8 mouse cellular contexts compared by ENCODE assay signal in the genomic region with DNA sequence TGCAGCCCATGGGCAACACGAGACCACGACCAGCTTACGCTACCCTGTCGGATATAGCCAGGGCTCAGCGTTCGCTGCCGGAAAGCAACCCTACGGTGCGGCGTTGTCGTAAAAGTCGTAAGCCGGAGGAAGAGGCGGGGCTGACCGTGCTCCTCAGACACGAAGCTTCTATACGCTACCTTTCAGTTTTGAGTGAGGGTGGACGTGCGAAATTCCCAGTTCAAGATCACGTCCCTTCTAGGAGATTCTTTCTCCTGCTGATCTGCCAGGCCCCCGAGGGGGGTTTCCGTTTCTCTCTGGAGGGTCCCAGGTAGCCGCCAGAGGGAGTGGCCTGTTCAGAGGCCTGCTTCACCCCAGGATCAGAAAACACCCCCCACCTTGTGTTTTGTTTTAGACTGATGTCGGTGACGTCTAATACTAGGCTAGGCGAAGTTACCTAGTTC. TPM values are rescaled to one million over a fixed set of nuclear protein-coding genes. Genes with fewer than 3 reads are reported as not detected.
DNase-seq lines count a peak whose midpoint lies in the region; ATAC-seq and TF ChIP-seq lines count a peak whose summit lies in the region.

A gene (minus strand): TSS at position 169 of the 443 bp plus-strand sequence.

- no peak for TF ChIP-seq CTCF in G1E (IDR thresholded peaks at IDR 0.05; ENCODE audit: low read depth, low read length)
- TF ChIP-seq CTCF in layer of hippocampus, adult 2 months (conservative IDR thresholded peaks at IDR 0.05): peak; percentile 57
- TF ChIP-seq CTCF in lung, embryonic 14.5 days (IDR thresholded peaks at IDR 0.05; ENCODE audit: low read depth): no peak
- TF ChIP-seq CTCF in olfactory bulb, adult 2 months (IDR thresholded peaks at IDR 0.05; ENCODE audit: insufficient read depth, low read depth, low read length): no peak
- no peak for TF ChIP-seq CTCF in thymus, adult 2 months (IDR thresholded peaks at IDR 0.05; ENCODE audit: borderline replicate concordance, control insufficient read depth, extremely low read depth, insufficient read depth, low read length, poor library complexity)

- H3K4me1 ChIP-seq in G1E (ENCODE audit: insufficient read depth, low read depth, low read length): peaks cover 20% of the 10 kb centered on the region
- peaks cover 17% of the 10 kb centered on the region for H3K4me1 ChIP-seq in forebrain, embryonic 16.5 days (replicated peaks; ENCODE audit: control insufficient read depth, insufficient read depth, low read length)
- no peaks in the 10 kb centered on the region; the same call in 1 of the 2 replicates for H3K4me1 ChIP-seq in lung, embryonic 14.5 days (ENCODE audit: insufficient read depth)
- H3K4me1 ChIP-seq in olfactory bulb, adult 2 months (ENCODE audit: control insufficient read depth, insufficient read depth, low read length): no peaks in the 10 kb centered on the region
- H3K4me1 ChIP-seq in thymus, adult 2 months (replicated peaks; ENCODE audit: control insufficient read depth, insufficient read depth, low read length): peaks cover 11% of the 10 kb centered on the region

- peak within 1 kb of the TSS; percentile 79 for H3K27ac ChIP-seq in forebrain, embryonic 16.5 days (ENCODE audit: low read length)
- peak within 1 kb of the TSS; percentile 98 for H3K27ac ChIP-seq in layer of hippocampus, adult 2 months
- peak within 1 kb of the TSS; percentile 93 for H3K27ac ChIP-seq in lung, embryonic 14.5 days (ENCODE audit: low read depth)
- peak within 1 kb of the TSS; percentile 66; the same call in 1 of the 2 replicates for H3K27ac ChIP-seq in olfactory bulb, adult 2 months (ENCODE audit: insufficient read depth, low read depth, low read length)
- peak within 1 kb of the TSS; percentile 61; the same call in 1 of the 2 replicates for H3K27ac ChIP-seq in thymus, adult 2 months (ENCODE audit: control insufficient read depth, insufficient read depth, low read length)

- intact Hi-C loops in heart, postnatal 36 days (cut with DNase I): loop anchor here (2.0 to 5.0 kb wide), 2 partner anchors 32 to 54 kb away; a partner anchor contains a TSS

- peak; percentile 55 for TF ChIP-seq POLR2A in olfactory bulb, adult 2 months (IDR thresholded peaks at IDR 0.05; ENCODE audit: insufficient read depth, low read depth, low read length)
- peak; percentile 55; the same call in 1 of the 2 replicates for TF ChIP-seq POLR2A in thymus, adult 2 months (IDR thresholded peaks at IDR 0.05; ENCODE audit: control insufficient read depth, extremely low read depth, insufficient read depth, low read length, poor library complexity)

- H3K9ac ChIP-seq in forebrain, embryonic 16.5 days (replicated peaks; ENCODE audit: low read depth, low read length): peak within 1 kb of the TSS; percentile 59
- peak within 1 kb of the TSS; percentile 77 for H3K9ac ChIP-seq in lung, embryonic 14.5 days

- H3K36me3 ChIP-seq in G1E (replicated peaks): peaks cover 71% of the 10 kb centered on the region
- peaks cover 19% of the 10 kb centered on the region for H3K36me3 ChIP-seq in forebrain, embryonic 16.5 days (ENCODE audit: control insufficient read depth, insufficient read depth)
- H3K36me3 ChIP-seq in lung, embryonic 14.5 days (ENCODE audit: insufficient read depth): peaks cover 62% of the 10 kb centered on the region
- peaks cover 18% of the 10 kb centered on the region for H3K36me3 ChIP-seq in thymus, adult 2 months (ENCODE audit: control insufficient read depth, insufficient read depth, low read length)

- peak within 1 kb of the TSS; percentile 74 for H3K4me3 ChIP-seq in G1E (ENCODE audit: low read depth, low read length)
- H3K4me3 ChIP-seq in forebrain, embryonic 16.5 days (replicated peaks; ENCODE audit: low read length): peak within 1 kb of the TSS; percentile 85
- peak within 1 kb of the TSS; percentile 62 for H3K4me3 ChIP-seq in layer of hippocampus, adult 2 months
- peak within 1 kb of the TSS; percentile 67 for H3K4me3 ChIP-seq in lung, embryonic 14.5 days (ENCODE audit: low read depth, low read length)
- H3K4me3 ChIP-seq in olfactory bulb, adult 2 months (ENCODE audit: insufficient read depth, low read depth, low read length): peak within 1 kb of the TSS; percentile 74
- peak within 1 kb of the TSS; percentile 61 for H3K4me3 ChIP-seq in thymus, adult 2 months (ENCODE audit: control insufficient read depth, insufficient read depth, low read length)

- 0% methylated on average over 26 of the region's 26 CpGs for WGBS in forebrain, embryonic 16.5 days
- under 1% methylated on average over 26 of the region's 26 CpGs for WGBS in lung, embryonic 14.5 days
- whole genome bisulfite sequencing in olfactory bulb, adult 2 months: under 1% methylated on average over 26 of the region's 26 CpGs
- under 1% methylated on average over 26 of the region's 26 CpGs for WGBS in thymus, adult 2 months

- peak; percentile 56 for DNase-seq in G1E (ENCODE audit: low spot score)
- DNase-seq in cerebellum, adult 18-20 months: peak; percentile 93 to 95
- peak; percentile 93 to 96 for DNase-seq in heart, postnatal 36 days
- DNase-seq in layer of hippocampus, adult 2 months (ENCODE audit: low spot score in 2 of 2): peak; percentile 93 to 94
- peak; percentile 99 for DNase-seq in lung, embryonic 14.5 days
- DNase-seq in thymus, adult 2 months: peak; percentile 93

- peak; percentile 70 for ATAC-seq in G1E (ENCODE audit: extremely low read depth, insufficient number of reproducible peaks, low FRiP score, poor library complexity, severe bottlenecking)
- peak; percentile 96 for ATAC-seq in forebrain, embryonic 16.5 days
- ATAC-seq in lung, embryonic 14.5 days (ENCODE audit: insufficient read depth): peak; percentile 94

- H3K4me2 ChIP-seq in forebrain, embryonic 16.5 days (ENCODE audit: low read length): peak within 1 kb of the TSS; percentile 96
- peak within 1 kb of the TSS; percentile 89 for H3K4me2 ChIP-seq in lung, embryonic 14.5 days

- H3K27me3 ChIP-seq in G1E (ENCODE audit: insufficient read depth, low read length): no peaks in the 10 kb centered on the region
- H3K27me3 ChIP-seq in forebrain, embryonic 16.5 days (replicated peaks; ENCODE audit: control insufficient read depth, insufficient read depth, low read length): no peaks in the 10 kb centered on the region
- no peaks in the 10 kb centered on the region for H3K27me3 ChIP-seq in lung, embryonic 14.5 days (ENCODE audit: insufficient read depth, low read length)
- H3K27me3 ChIP-seq in thymus, adult 2 months (ENCODE audit: control insufficient read depth, insufficient read depth, low read length): no peaks in the 10 kb centered on the region

- H3K9me3 ChIP-seq in G1E (replicated peaks): no peaks in the 10 kb centered on the region
- H3K9me3 ChIP-seq in forebrain, embryonic 16.5 days (ENCODE audit: control insufficient read depth, low read length): no peaks in the 10 kb centered on the region
- H3K9me3 ChIP-seq in lung, embryonic 14.5 days (ENCODE audit: low read depth, low read length): no peaks in the 10 kb centered on the region

RNA-seq across cellular contexts. Expression of the gene that starts here (rescaled TPM):
- 173 and 191 TPM in 2 replicates for total RNA-seq in G1E (2014; fragmentation: Nextera tagmentation)
- 100 and 106 TPM in 2 replicates for total RNA-seq in G1E (2017)
- polyA plus RNA-seq in G1E (2012): 33.4 and 53.7 TPM in 2 replicates
- polyA plus RNA-seq in forebrain, embryonic 16.5 days (2015; fragmentation: Nextera tagmentation; extraction: Ambion mirVana): 134 and 145 TPM in 2 replicates
- 10 to 100 TPM; 42.3 to 53.4 TPM for total RNA-seq in heart, postnatal 36 days (2021)
- total RNA-seq in layer of hippocampus, adult 2 months (2021): 10 to 100 TPM; 89.8 to 91.8 TPM
- 150 and 157 TPM in 2 replicates for polyA plus RNA-seq in lung, embryonic 14.5 days (2014; fragmentation: Nextera tagmentation; extraction: Ambion mirVana)
- not detected in 2 replicates for polyA plus RNA-seq in olfactory bulb, adult 2 months (2012; ENCODE audit: insufficient read depth, insufficient read length, low replicate concordance, missing spikeins)
- polyA plus RNA-seq in thymus, adult 2 months (2012; rRNA removed): 53.9 and 61.4 TPM in 2 replicates

Comparison
In these comparisons a context has a peak if more than half of its experiments do, and no peak if none do; other contexts are left out.
1. Peak in every context shown above with its lines: DNase-seq, ATAC-seq, H3K4me3 ChIP-seq and H3K27ac ChIP-seq.